15 mouse cellular contexts compared by ENCODE assay signal in the genomic region with DNA sequence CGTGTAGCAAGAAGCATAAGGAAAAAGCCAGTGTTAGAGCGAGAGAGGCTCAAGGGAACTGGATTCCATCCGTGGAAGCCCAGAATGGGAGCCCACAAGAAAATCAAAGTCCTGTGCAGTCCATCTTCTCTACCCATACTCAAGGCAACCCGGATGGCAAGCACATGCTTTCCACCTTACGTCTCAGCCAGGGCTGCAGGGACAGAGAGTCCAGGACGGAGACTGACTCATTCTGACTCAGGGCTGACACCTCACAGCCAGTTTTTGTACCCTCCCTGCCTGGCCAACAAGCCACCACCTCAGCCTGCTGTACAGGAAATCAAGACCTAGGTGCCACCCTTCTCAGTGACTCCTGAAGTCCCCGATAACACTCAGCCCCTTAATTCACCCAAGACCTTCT. TPM values are rescaled to one million over a fixed set of nuclear protein-coding genes. Genes with fewer than 3 reads are reported as not detected.
A peak's percentile ranks its signal among the peaks of the same experiment; 100 is the strongest.
DNase-seq lines count a peak whose midpoint lies in the region; ATAC-seq and TF ChIP-seq lines count a peak whose summit lies in the region.
"Had no signal": no experiment of that assay in that cellular context is flagged by ENCODE, and none has a peak within 500 bp of the region (broad histone marks: within the 10 kb centered on the region; RNA-seq: fewer than 3 reads in every experiment).

No protein-coding gene starts in this region.

- CTCF ChIA-PET in Patski (lab: Charles Lee), result no interaction called here

- H3K36me3 ChIP-seq in lung, postnatal 0 days (ENCODE audit: insufficient read depth, low read length), result no peaks in the 10 kb centered on the region
- no peaks in the 10 kb centered on the region for H3K36me3 ChIP-seq in limb, embryonic 10.5 days
- H3K36me3 ChIP-seq: embryonic facial prominence, embryonic 12.5 days; neural tube, embryonic 12.5 days had no signal

- intact Hi-C loops in gastrocnemius, adult 2 months (cut with DNase I), result no loop called here
- intact Hi-C loops in gastrocnemius, postnatal 14 days (cut with DNase I; ENCODE audit: low total_unique reads), result no loop called here

- no peak overlapping the region for H3K4me3 ChIP-seq in gastrocnemius, adult 2 months
- no peak overlapping the region for H3K4me3 ChIP-seq in lung, postnatal 0 days (ENCODE audit: low read depth, low read length)
- no peak overlapping the region for H3K4me3 ChIP-seq in limb, embryonic 10.5 days
- H3K4me3 ChIP-seq: embryonic facial prominence, embryonic 12.5 days; megakaryocyte, embryonic 14.5 days; neural tube, embryonic 12.5 days had no signal

- no peak overlapping the region for H3K4me2 ChIP-seq in lung, postnatal 0 days (replicated peaks; ENCODE audit: low read depth, low read length)
- H3K4me2 ChIP-seq: embryonic facial prominence, embryonic 12.5 days; lung, embryonic 14.5 days; neural tube, embryonic 12.5 days had no signal

- POLR2A ChIA-PET in Patski (lab: Charles Lee), result no interaction called here

- H3K27ac ChIP-seq in gastrocnemius, adult 2 months, result peak overlapping the region; percentile 71
- H3K27ac ChIP-seq in lung, postnatal 0 days (ENCODE audit: low read length), result no peak overlapping the region
- H3K27ac ChIP-seq in limb, embryonic 10.5 days, result peak overlapping the region; percentile 74; the same call in 1 of the 2 replicates
- H3K27ac ChIP-seq: embryonic facial prominence, embryonic 12.5 days; neural tube, embryonic 12.5 days had no signal

- TF ChIP-seq EP300 in lung, postnatal 0 days (IDR thresholded peaks at IDR 0.05), result peak; percentile 58; the same call in 1 of the 2 replicates

- H3K9ac ChIP-seq in lung, postnatal 0 days (replicated peaks; ENCODE audit: low read depth), result no peak overlapping the region
- H3K9ac ChIP-seq: embryonic facial prominence, embryonic 12.5 days; lung, embryonic 14.5 days; neural tube, embryonic 12.5 days had no signal

- no peaks in the 10 kb centered on the region for H3K9me3 ChIP-seq in lung, postnatal 0 days (ENCODE audit: low read length)
- no peaks in the 10 kb centered on the region for H3K9me3 ChIP-seq in limb, embryonic 10.5 days (replicated peaks)
- H3K9me3 ChIP-seq: embryonic facial prominence, embryonic 12.5 days; neural tube, embryonic 12.5 days had no signal

- H3K4me1 ChIP-seq in lung, postnatal 0 days (ENCODE audit: insufficient read depth, low read depth, low read length), result peaks cover 14% of the 10 kb centered on the region; the same call in 1 of the 2 replicates
- peaks cover 34% of the 10 kb centered on the region for H3K4me1 ChIP-seq in limb, embryonic 10.5 days

- ATAC-seq in lung, postnatal 0 days, result no peak
- peak; percentile 55 for ATAC-seq in Patski

- DNase-seq in gastrocnemius, adult 2 months, result no peak
- DNase-seq in gastrocnemius, postnatal 14 days, result no peak
- DNase-seq in lung, postnatal 0 days (ENCODE audit: low spot score), result no peak
- DNase-seq in lung, postnatal 4 days, result no peak
- DNase-seq in Patski (ENCODE audit: low read depth, low spot score), result no peak
- DNase-seq in limb, embryonic 10.5 days (ENCODE audit: low spot score), result no peak
- DNase-seq in layer of hippocampus, postnatal 14 days (ENCODE audit: low spot score in 2 of 2), result no peak
- DNase-seq in thymus, postnatal 0 days (ENCODE audit: low spot score), result no peak
- DNase-seq: cerebellum, adult 11-12 months; gastrocnemius, postnatal 36 days; lung, embryonic 14.5 days; right cerebral cortex, postnatal 14 days had no signal

- no peak for TF ChIP-seq CTCF in gastrocnemius, adult 2 months (IDR thresholded peaks at IDR 0.05)
- TF ChIP-seq CTCF in lung, postnatal 0 days (IDR thresholded peaks at IDR 0.05), result no peak
- TF ChIP-seq CTCF in Patski (IDR thresholded peaks at IDR 0.05), result no peak

- WGBS in lung, postnatal 0 days, result 77% methylated on average over 7 of the region's 7 CpGs
- WGBS in limb, embryonic 10.5 days, result 87% methylated on average over 7 of the region's 7 CpGs

- H3K27me3 ChIP-seq in lung, postnatal 0 days (replicated peaks; ENCODE audit: insufficient read depth, low read length), result no peaks in the 10 kb centered on the region
- no peaks in the 10 kb centered on the region for H3K27me3 ChIP-seq in Patski
- H3K27me3 ChIP-seq in limb, embryonic 10.5 days (ENCODE audit: low read depth, poor library complexity, severe bottlenecking), result 0 out of 2 replicates have a peak, but pooled peaks cover 8% of the 10 kb centered on the region

- in situ Hi-C loops in Patski (cut with MboI; ENCODE audit: low pct_unique_long_range_greater_than_20kb), result no loop called here

RNA-seq across cellular contexts. Expression of gene Ralb, which starts 4.9 kb away (rescaled TPM):
- total RNA-seq in gastrocnemius, adult 2 months (2021), result 1 to 10 TPM; 6.7 to 7.8 TPM
- total RNA-seq in gastrocnemius, postnatal 14 days (2021), result 10 to 100 TPM; 17.2 to 18.9 TPM
- polyA plus RNA-seq in lung, postnatal 0 days (2015; fragmentation: Nextera tagmentation; extraction: Ambion mirVana), result 151 and 177 TPM in 2 replicates
- 66.6 TPM for polyA plus RNA-seq in Patski (2021)
- polyA plus RNA-seq in limb, embryonic 10.5 days (2016; fragmentation: Nextera tagmentation; extraction: Ambion mirVana), result 106 and 112 TPM in 2 replicates
- total RNA-seq in layer of hippocampus, postnatal 14 days (2021), result 10 to 100 TPM; 27.2 to 29.1 TPM
- polyA plus RNA-seq in thymus, postnatal 0 days (2015; fragmentation: Nextera tagmentation; extraction: Ambion mirVana), result 82.7 and 87.1 TPM in 2 replicates

RNA-seq across cellular contexts. Expression of gene Tmem185b, which starts 16.5 kb away (rescaled TPM):
- total RNA-seq in gastrocnemius, adult 2 months (2021), result 1 to 10 TPM; 3.4 to 5.9 TPM
- 1 to 10 TPM; 5.5 to 5.9 TPM for total RNA-seq in gastrocnemius, postnatal 14 days (2021)
- polyA plus RNA-seq in lung, postnatal 0 days (2015; fragmentation: Nextera tagmentation; extraction: Ambion mirVana), result 23.1 and 25.8 TPM in 2 replicates
- polyA plus RNA-seq in Patski (2021), result 28.9 TPM
- polyA plus RNA-seq in limb, embryonic 10.5 days (2016; fragmentation: Nextera tagmentation; extraction: Ambion mirVana), result 20.7 and 20.9 TPM in 2 replicates
- total RNA-seq in layer of hippocampus, postnatal 14 days (2021), result 10 to 100 TPM; 13.3 to 13.5 TPM
- polyA plus RNA-seq in thymus, postnatal 0 days (2015; fragmentation: Nextera tagmentation; extraction: Ambion mirVana), result 26.8 and 29.2 TPM in 2 replicates
